Mouse (Mus musculus): ENCODE measurements around the gene Plpp3.

Gene Plpp3

GRCm38 (mm10) chr4:105158651-105159530 is 1.7 kb downstream of the Plpp3 start:
- no peak for DNase-seq

- DNase-seq: no peak
Measured at GRCm38 (mm10) chr4:105159531-105159870, 2.4 kb downstream of the Plpp3 start.

GRCm38 (mm10) chr4:105160470-105160869 is 3.3 kb downstream of the Plpp3 start:
- DNase-seq: no peak

- DNase-seq: no peak
Measured at GRCm38 (mm10) chr4:105162014-105162413, 4.9 kb downstream of the Plpp3 start.

GRCm38 (mm10) chr4:105162676-105163075 is 5.5 kb downstream of the Plpp3 start:
- no peak for DNase-seq

- no peak for DNase-seq
Measured at GRCm38 (mm10) chr4:105163981-105164411, 6.8 kb downstream of the Plpp3 start.

- DNase-seq: no peak
Measured at GRCm38 (mm10) chr4:105164952-105165351, 7.8 kb downstream of the Plpp3 start.

- no peak for DNase-seq
Measured at GRCm38 (mm10) chr4:105169093-105169571, 12.0 kb downstream of the Plpp3 start.

GRCm38 (mm10) chr4:105169826-105170810 is 13.0 kb downstream of the Plpp3 start:
- no peak for DNase-seq

GRCm38 (mm10) chr4:105170811-105171401 is 13.8 kb downstream of the Plpp3 start:
- DNase-seq: no peak

GRCm38 (mm10) chr4:105171432-105171831 is 14.3 kb downstream of the Plpp3 start:
- no peak for DNase-seq

GRCm38 (mm10) chr4:105174778-105175177 is 17.6 kb downstream of the Plpp3 start:
- DNase-seq: no peak

GRCm38 (mm10) chr4:105175255-105176035 is 18.3 kb downstream of the Plpp3 start:
- DNase-seq: no peak

GRCm38 (mm10) chr4:105181014-105181658 is 24.0 kb downstream of the Plpp3 start:
- DNase-seq: no peak

GRCm38 (mm10) chr4:105181659-105182167 is 24.6 kb downstream of the Plpp3 start:
- no peak for DNase-seq

- no peak for DNase-seq
Measured at GRCm38 (mm10) chr4:105182249-105182648, 25.1 kb downstream of the Plpp3 start.

- no peak for DNase-seq
Measured at GRCm38 (mm10) chr4:105184490-105184889, 27.3 kb downstream of the Plpp3 start.

- DNase-seq: no peak
Measured at GRCm38 (mm10) chr4:105184924-105185323, 27.8 kb downstream of the Plpp3 start.

GRCm38 (mm10) chr4:105186654-105187053 is 29.5 kb downstream of the Plpp3 start:
- DNase-seq: no peak

GRCm38 (mm10) chr4:105187873-105188272 is 30.7 kb downstream of the Plpp3 start:
- no peak for DNase-seq

GRCm38 (mm10) chr4:105188801-105189200 is 31.7 kb downstream of the Plpp3 start:
- DNase-seq: no peak
